Mouse (Mus musculus): ENCODE results near the gene Nudt17. TPM values are rescaled to one million over a fixed set of nuclear protein-coding genes. Genes with fewer than 3 reads are reported as not detected.
A peak's percentile ranks its signal among the peaks of the same experiment; 100 is the strongest.

Nudt17 gene
- polyA plus RNA-seq, 1 experiment from 2014 or later: 12.0 TPM

DNA sequence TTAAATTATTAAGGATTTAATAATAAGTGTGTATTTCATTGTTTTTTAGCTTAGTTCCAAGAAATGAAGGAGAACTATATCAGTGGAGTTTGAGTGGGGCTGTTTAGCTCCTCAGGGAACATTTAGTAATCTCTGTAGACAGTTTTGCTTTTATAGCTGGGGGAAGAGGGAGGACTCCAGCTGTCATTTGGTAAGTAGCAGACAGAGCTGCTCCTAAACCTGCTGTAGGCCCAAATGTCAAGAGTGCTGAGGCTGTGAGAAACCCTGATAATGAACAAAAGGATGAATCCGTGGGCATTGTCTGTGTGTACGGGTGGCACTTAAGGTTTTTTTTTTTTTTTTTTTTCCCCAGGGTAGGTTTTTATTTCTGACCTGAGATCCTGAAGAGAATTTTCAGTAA, 26.8 kb upstream of the Nudt17 start:
- WGBS: 91% methylated on average over 2 of the region's 2 CpGs
- DNase-seq (ENCODE audit: low spot score) (no peak), ATAC-seq (replicated peaks; ENCODE audit: insufficient number of reproducible peaks, low FRiP score, low TSS enrichment, low read depth) (no peak)
- Histone ChIP-seq H3K36me3 (replicated peaks; ENCODE audit: control insufficient read depth, insufficient read depth, low read depth, low read length) (no peaks in the 10 kb centered on the region), H3K27ac (replicated peaks; ENCODE audit: low read depth, low read length) (no peak overlapping the region), H3K4me1 (ENCODE audit: control insufficient read depth, insufficient read depth, low read length) (no peaks in the 10 kb centered on the region), H3K4me2 (ENCODE audit: low read depth, low read length) (no peak overlapping the region), H3K9ac (replicated peaks; ENCODE audit: low read length) (no peak overlapping the region), H3K9me3 (replicated peaks; ENCODE audit: control insufficient read depth, low read length) (no peaks in the 10 kb centered on the region), H3K4me3 (ENCODE audit: low read depth, low read length) (no peak overlapping the region), H3K27me3 (ENCODE audit: control insufficient read depth, insufficient read depth, low read length) (no peaks in the 10 kb centered on the region)

- Histone ChIP-seq H3K36me3 (replicated peaks; ENCODE audit: control insufficient read depth, insufficient read depth, low read depth, low read length) (no peaks in the 10 kb centered on the region), H3K4me2 (ENCODE audit: low read depth, low read length) (no peak overlapping the region), H3K9me3 (replicated peaks; ENCODE audit: control insufficient read depth, low read length) (no peaks in the 10 kb centered on the region), H3K4me1 (ENCODE audit: control insufficient read depth, insufficient read depth, low read length) (no peaks in the 10 kb centered on the region), H3K9ac (replicated peaks; ENCODE audit: low read length) (no peak overlapping the region), H3K4me3 (ENCODE audit: low read depth, low read length) (no peak overlapping the region), H3K27me3 (ENCODE audit: control insufficient read depth, insufficient read depth, low read length) (no peaks in the 10 kb centered on the region), H3K27ac (replicated peaks; ENCODE audit: low read depth, low read length) (no peak overlapping the region)
- DNase-seq (ENCODE audit: low spot score): no peak
- 86% methylated on average over 1 of the region's 1 CpGs for WGBS
- ATAC-seq (replicated peaks; ENCODE audit: insufficient number of reproducible peaks, low FRiP score, low TSS enrichment, low read depth): no peak
Observed at GRCm38 (mm10) chr3:96733984-96734383, 25.6 kb upstream of the Nudt17 start.

GRCm38 (mm10) chr3:96730785-96731184, 22.4 kb upstream of the Nudt17 start:
- DNase-seq (ENCODE audit: low spot score): no peak
- no peaks in the 10 kb centered on the region for H3K36me3 ChIP-seq (replicated peaks; ENCODE audit: control insufficient read depth, insufficient read depth, low read depth, low read length)
- no peak overlapping the region for H3K4me3 ChIP-seq (ENCODE audit: low read depth, low read length)
- H3K27me3 ChIP-seq (ENCODE audit: control insufficient read depth, insufficient read depth, low read length): no peaks in the 10 kb centered on the region
- WGBS: 77% methylated on average over 5 of the region's 5 CpGs
- H3K27ac ChIP-seq (replicated peaks; ENCODE audit: low read depth, low read length): no peak overlapping the region
- H3K9ac ChIP-seq (replicated peaks; ENCODE audit: low read length): no peak overlapping the region
- no peaks in the 10 kb centered on the region for H3K4me1 ChIP-seq (ENCODE audit: control insufficient read depth, insufficient read depth, low read length)
- H3K4me2 ChIP-seq (ENCODE audit: low read depth, low read length): no peak overlapping the region
- no peaks in the 10 kb centered on the region for H3K9me3 ChIP-seq (replicated peaks; ENCODE audit: control insufficient read depth, low read length)
- no peak for ATAC-seq (replicated peaks; ENCODE audit: insufficient number of reproducible peaks, low FRiP score, low TSS enrichment, low read depth)

GRCm38 (mm10) chr3:96729403-96729784, 21.0 kb upstream of the Nudt17 start:
- no peak overlapping the region for H3K4me2 ChIP-seq (ENCODE audit: low read depth, low read length)
- DNase-seq (ENCODE audit: low spot score) (peak; percentile 72), ATAC-seq (replicated peaks; ENCODE audit: insufficient number of reproducible peaks, low FRiP score, low TSS enrichment, low read depth) (no peak)
- no peaks in the 10 kb centered on the region for H3K36me3 ChIP-seq (replicated peaks; ENCODE audit: control insufficient read depth, insufficient read depth, low read depth, low read length)
- no peak overlapping the region for H3K9ac ChIP-seq (replicated peaks; ENCODE audit: low read length)
- H3K4me1 ChIP-seq (ENCODE audit: control insufficient read depth, insufficient read depth, low read length): no peaks in the 10 kb centered on the region
- no peaks in the 10 kb centered on the region for H3K9me3 ChIP-seq (replicated peaks; ENCODE audit: control insufficient read depth, low read length)
- no peak overlapping the region for H3K4me3 ChIP-seq (ENCODE audit: low read depth, low read length)
- 27% methylated on average over 3 of the region's 3 CpGs for WGBS
- no peaks in the 10 kb centered on the region for H3K27me3 ChIP-seq (ENCODE audit: control insufficient read depth, insufficient read depth, low read length)
- no peak overlapping the region for H3K27ac ChIP-seq (replicated peaks; ENCODE audit: low read depth, low read length)

- Histone ChIP-seq H3K27me3 (ENCODE audit: control insufficient read depth, insufficient read depth, low read length) (no peaks in the 10 kb centered on the region), H3K9ac (replicated peaks; ENCODE audit: low read length) (peak overlapping the region; percentile 68; the same call in 1 of the 2 replicates), H3K9me3 (replicated peaks; ENCODE audit: control insufficient read depth, low read length) (no peaks in the 10 kb centered on the region), H3K36me3 (replicated peaks; ENCODE audit: control insufficient read depth, insufficient read depth, low read depth, low read length) (no peaks in the 10 kb centered on the region), H3K27ac (replicated peaks; ENCODE audit: low read depth, low read length) (no peak overlapping the region), H3K4me2 (ENCODE audit: low read depth, low read length) (peak overlapping the region; percentile 47), H3K4me1 (ENCODE audit: control insufficient read depth, insufficient read depth, low read length) (no peaks in the 10 kb centered on the region), H3K4me3 (ENCODE audit: low read depth, low read length) (peak overlapping the region; percentile 93)
- ATAC-seq (replicated peaks; ENCODE audit: insufficient number of reproducible peaks, low FRiP score, low TSS enrichment, low read depth) (no peak), DNase-seq (ENCODE audit: low spot score) (no peak)
- 48% methylated on average over 7 of the region's 7 CpGs for WGBS
Observed at GRCm38 (mm10) chr3:96728634-96729402, 20.5 kb upstream of the Nudt17 start.

DNA sequence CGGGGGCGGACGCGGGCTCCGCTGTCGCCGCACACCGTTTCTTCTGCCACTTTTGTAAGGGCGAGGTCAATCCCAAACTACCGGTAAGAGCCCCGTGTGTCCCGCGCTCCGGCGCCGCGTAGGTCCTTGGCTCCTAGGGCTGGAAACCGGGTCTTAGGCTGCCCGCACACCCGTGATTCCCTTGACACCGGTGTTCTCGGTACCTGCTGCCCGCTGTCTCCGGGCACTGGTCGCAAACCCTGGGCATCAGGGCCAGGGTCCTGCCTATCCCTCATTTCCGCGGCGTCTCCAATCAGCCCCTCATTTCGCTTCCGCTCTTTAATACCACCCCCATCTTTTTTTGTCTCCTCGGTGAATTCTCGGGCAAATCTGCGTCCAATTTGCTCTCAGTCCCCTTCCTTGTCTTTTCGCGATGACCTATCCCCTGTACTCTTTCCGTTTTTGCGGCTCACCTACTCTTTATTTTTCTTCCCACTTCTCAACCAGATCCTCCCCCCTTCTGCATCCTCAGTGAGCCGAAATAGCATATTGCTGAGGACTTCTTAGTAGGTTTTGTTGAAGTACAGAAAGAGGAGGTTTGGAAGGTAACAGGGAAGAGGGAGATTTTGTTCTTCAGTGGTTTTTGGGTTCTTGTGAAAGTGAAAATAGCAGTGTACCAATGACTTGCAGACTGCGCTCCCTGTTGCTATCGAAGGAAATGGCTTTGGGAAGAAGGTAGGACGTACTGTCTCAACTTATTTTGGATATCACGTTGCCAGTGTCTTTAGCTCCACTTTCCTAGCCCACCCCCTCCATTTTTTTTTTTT, 19.7 kb upstream of the Nudt17 start:
- Histone ChIP-seq H3K4me3 (ENCODE audit: low read depth, low read length) (peak overlapping the region; percentile 93), H3K4me2 (ENCODE audit: low read depth, low read length) (peak overlapping the region; percentile 47), H3K4me1 (ENCODE audit: control insufficient read depth, insufficient read depth, low read length) (no peaks in the 10 kb centered on the region), H3K27ac (replicated peaks; ENCODE audit: low read depth, low read length) (peak overlapping the region; percentile 70), H3K9ac (replicated peaks; ENCODE audit: low read length) (peak overlapping the region; percentile 68), H3K27me3 (ENCODE audit: control insufficient read depth, insufficient read depth, low read length) (no peaks in the 10 kb centered on the region), H3K36me3 (replicated peaks; ENCODE audit: control insufficient read depth, insufficient read depth, low read depth, low read length) (no peaks in the 10 kb centered on the region), H3K9me3 (replicated peaks; ENCODE audit: control insufficient read depth, low read length) (no peaks in the 10 kb centered on the region)
- under 1% methylated on average over 33 of the region's 42 CpGs for WGBS
- ATAC-seq (replicated peaks; ENCODE audit: insufficient number of reproducible peaks, low FRiP score, low TSS enrichment, low read depth) (no peak; the same call in 1 of the 2 replicates), DNase-seq (ENCODE audit: low spot score) (peak; percentile 38)

DNA sequence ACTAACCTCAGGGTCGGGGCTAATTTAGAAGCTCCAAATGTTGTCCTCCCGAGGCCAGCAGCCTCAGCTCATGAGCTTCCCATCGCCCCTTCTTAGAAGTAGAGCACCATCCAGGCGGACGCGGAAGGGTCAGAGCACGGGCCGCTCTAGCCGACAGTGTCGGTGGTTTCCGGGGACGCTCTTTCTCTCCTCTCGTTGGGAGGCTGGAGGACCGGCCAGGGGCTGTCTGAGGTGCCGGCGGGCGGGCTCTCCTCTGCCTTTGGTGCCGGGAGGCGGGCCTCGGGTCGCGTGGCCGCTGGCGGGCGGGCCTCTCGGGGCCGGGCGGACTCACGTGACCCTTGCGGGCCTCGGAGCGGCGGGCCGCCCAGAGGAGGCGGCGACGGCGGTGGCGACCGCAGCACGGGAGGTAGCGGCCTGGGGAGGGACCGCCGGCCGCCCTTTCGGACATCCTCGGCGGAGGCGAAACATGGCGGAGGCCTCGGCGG, 19.0 kb upstream of the Nudt17 start, which contains the start of the genes Polr3c and Rnf115:
Gene Polr3c (minus strand): TSS at position 286 of the 485 bp plus-strand sequence.
Gene Rnf115 (plus strand): TSS at position 322 of the 485 bp plus-strand sequence.
- DNase-seq (ENCODE audit: low spot score): peak; percentile 95
- Histone ChIP-seq H3K27ac (replicated peaks; ENCODE audit: low read depth, low read length) (peak within 1 kb of the TSS; percentile 70), H3K9me3 (replicated peaks; ENCODE audit: control insufficient read depth, low read length) (no peaks in the 10 kb centered on the region), H3K4me1 (ENCODE audit: control insufficient read depth, insufficient read depth, low read length) (no peaks in the 10 kb centered on the region), H3K4me2 (ENCODE audit: low read depth, low read length) (peak within 1 kb of the TSS; percentile 47), H3K9ac (replicated peaks; ENCODE audit: low read length) (peak within 1 kb of the TSS; percentile 68), H3K4me3 (ENCODE audit: low read depth, low read length) (peak within 1 kb of the TSS; percentile 93), H3K27me3 (ENCODE audit: control insufficient read depth, insufficient read depth, low read length) (no peaks in the 10 kb centered on the region), H3K36me3 (replicated peaks; ENCODE audit: control insufficient read depth, insufficient read depth, low read depth, low read length) (peaks cover 1% of the 10 kb centered on the region)
- WGBS: 1% methylated on average over 49 of the region's 52 CpGs
- ATAC-seq (replicated peaks; ENCODE audit: insufficient number of reproducible peaks, low FRiP score, low TSS enrichment, low read depth): peak; percentile 98

All from embryonic facial prominence, embryonic 11.5 days (tissue).